Mouse (Mus musculus) olfactory bulb, adult 2 months (tissue): ENCODE results near the gene Prpf4.

Experiments
- CTCF ChIP-seq: fragments of 200-500 bp; IDR thresholded peaks from 2 replicates; pipeline ENCODE4 v1.5.1; 2012; ENCODE audit warnings: low read depth, mild to moderate bottlenecking, low read length, moderate library complexity; ENCODE audit not compliant: insufficient read depth
- POLR2A ChIP-seq: fragments of 200-500 bp; IDR thresholded peaks from 2 replicates; pipeline ENCODE4 v1.6.1; 2012; ENCODE audit warnings: mild to moderate bottlenecking, low read depth, low read length, moderate library complexity; ENCODE audit not compliant: insufficient read depth

- TF ChIP-seq POLR2A (no peak), CTCF (no peak)
These were observed 22.1 kb downstream of the Prpf4 start for GRCm38 (mm10) chr4:62430678-62431077.
